Mouse (Mus musculus) heart, embryonic 12.5 days (tissue): ENCODE measurements around the gene Mmd2. TPM values are rescaled to one million over a fixed set of nuclear protein-coding genes. Genes with fewer than 3 reads are reported as not detected.

Experiments
- polyA plus RNA-seq: library from polyadenylated mRNA; unstranded; fragments of >200 nt; fragmentation: Nextera tagmentation; extraction: Ambion mirVana; gene quantifications from 2 replicates; pipeline ENCODE4 v1.2.1, GENCODE M21; 2016

The Mmd2 gene
- polyA plus RNA-seq, 1 experiment from 2014 or later, result 0.32 TPM

Other genes starting within 250 kb of the Mmd2 start
- 5.8 and 7.2 TPM in 2 replicates for gene Foxk1, start 207.3 kb downstream of the Mmd2 start, polyA plus RNA-seq
- 7.3 and 9.9 TPM in 2 replicates for gene Ap5z1, start 144.9 kb downstream of the Mmd2 start, polyA plus RNA-seq
- 0.24 and 0.33 TPM in 2 replicates for gene Papolb, start 78.7 kb downstream of the Mmd2 start, polyA plus RNA-seq
- gene Radil, start 57.7 kb downstream of the Mmd2 start, polyA plus RNA-seq, result 9.4 and 10.8 TPM in 2 replicates
- gene Wipi2, start 18.9 kb upstream of the Mmd2 start, polyA plus RNA-seq, result 35.3 and 36.6 TPM in 2 replicates
- gene Slc29a4, start 83.7 kb upstream of the Mmd2 start, polyA plus RNA-seq, result 2.0 and 2.1 TPM in 2 replicates
- 31.7 and 34.7 TPM in 2 replicates for gene Tnrc18, start 208.9 kb upstream of the Mmd2 start, polyA plus RNA-seq